Mouse (Mus musculus) neural tube, embryonic 11.5 days (tissue): ENCODE results near the gene Olfr1219. TPM values are rescaled to one million over a fixed set of nuclear protein-coding genes. Genes with fewer than 3 reads are reported as not detected.

Experiments used
- ATAC-seq: fragments of 200-750 bp; cut with Nextera tagmentation; 2 replicates; pipeline ENCODE4 v1.8.0; 2017; ENCODE audit warnings: moderate number of reproducible peaks, mild to moderate bottlenecking, moderate TSS enrichment, moderate library complexity; ENCODE audit not compliant: insufficient read depth, low FRiP score, low TSS enrichment
- DNase-seq: peaks from one replicate; pipeline ENCODE4 v3.0.0-alpha.2; 2015; ENCODE audit warnings: low spot score
- H3K27ac ChIP-seq: fragments of 300-500 bp; sonication (generic); 2 replicates; pipeline ENCODE4 v1.5.1; 2014; ENCODE audit warnings: low read depth, mild to moderate bottlenecking, low read length
- H3K27me3 ChIP-seq: fragments of 300-500 bp; sonication (generic); 2 replicates; pipeline ENCODE4 v1.6.1; 2014; ENCODE audit warnings: mild to moderate bottlenecking, low read length, mixed read lengths; ENCODE audit not compliant: control insufficient read depth, insufficient read depth
- H3K36me3 ChIP-seq: fragments of 300-500 bp; sonication (generic); 2 replicates; pipeline ENCODE4 v1.6.1; 2014; ENCODE audit warnings: mild to moderate bottlenecking, low read length, moderate library complexity, mixed read lengths; ENCODE audit not compliant: control insufficient read depth, insufficient read depth
- H3K4me1 ChIP-seq: fragments of 300-500 bp; sonication (generic); 2 replicates; pipeline ENCODE4 v1.6.1; 2014; ENCODE audit warnings: low read length, mixed read lengths; ENCODE audit not compliant: control insufficient read depth, insufficient read depth
- H3K4me2 ChIP-seq: fragments of 300-500 bp; sonication (generic); 2 replicates; pipeline ENCODE4 v1.6.1; 2014; ENCODE audit warnings: low read depth, mild to moderate bottlenecking, moderate library complexity
- H3K4me3 ChIP-seq: fragments of 300-500 bp; sonication (generic); 2 replicates; pipeline ENCODE4 v1.5.1; 2014; ENCODE audit warnings: low read depth, low read length
- H3K9ac ChIP-seq: fragments of 300-500 bp; sonication (generic); 2 replicates; pipeline ENCODE4 v1.6.1; 2014; ENCODE audit warnings: mild to moderate bottlenecking, low read length
- H3K9me3 ChIP-seq: fragments of 300-500 bp; sonication (generic); 2 replicates; pipeline ENCODE4 v1.6.1; 2016; ENCODE audit warnings: low read length; ENCODE audit not compliant: control insufficient read depth
- WGBS: fragments of 180-500 bp; shearing (Covaris S2); extraction: QIAGEN DNeasy Blood & Tissue Kit; methylation state at CpG from one replicate; pipeline ENCODE4 v1.1.7; 2014; 5-methylcytosine and 5-hydroxymethylcytosine counted together
- polyA plus RNA-seq: library from polyadenylated mRNA; unstranded; fragments of >200 nt; fragmentation: Nextera tagmentation; extraction: Ambion mirVana; gene quantifications from 2 replicates; pipeline ENCODE4 v1.2.1, GENCODE M21; 2014

Gene Olfr1219
- polyA plus RNA-seq: not detected in 2 replicates

DNA sequence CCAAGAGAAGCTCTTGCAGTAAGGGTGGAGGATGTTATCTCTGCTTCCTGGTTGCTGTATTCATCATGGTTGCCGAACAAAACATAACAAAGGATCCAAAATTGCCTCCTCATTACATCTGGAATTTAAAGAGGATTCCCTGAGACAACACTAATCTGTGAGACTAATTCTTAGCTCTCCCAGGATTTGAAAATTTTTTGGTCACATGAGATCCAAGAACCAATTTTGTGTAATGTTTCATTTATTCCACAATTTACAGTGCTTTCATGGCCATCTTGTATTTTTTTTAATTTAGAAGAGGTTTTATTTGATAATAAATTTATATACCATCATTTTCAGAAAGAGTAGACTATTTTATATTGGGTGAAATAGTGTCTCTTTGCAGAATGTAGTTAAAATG, at the start of gene Olfr1219:
Gene Olfr1219 (minus strand): TSS at position 101 of the 400 bp plus-strand sequence.
- H3K4me2 ChIP-seq: no peak within 1 kb of the TSS
- no peaks in the 10 kb centered on the region for H3K9me3 ChIP-seq
- WGBS: 72% methylated on average over 1 of the region's 1 CpGs
- no peak for ATAC-seq
- no peak within 1 kb of the TSS for H3K9ac ChIP-seq
- H3K4me3 ChIP-seq: no peak within 1 kb of the TSS
- H3K4me1 ChIP-seq: no peaks in the 10 kb centered on the region
- H3K27ac ChIP-seq: no peak within 1 kb of the TSS
- no peaks in the 10 kb centered on the region for H3K27me3 ChIP-seq
- DNase-seq: no peak
- no peaks in the 10 kb centered on the region for H3K36me3 ChIP-seq

DNA sequence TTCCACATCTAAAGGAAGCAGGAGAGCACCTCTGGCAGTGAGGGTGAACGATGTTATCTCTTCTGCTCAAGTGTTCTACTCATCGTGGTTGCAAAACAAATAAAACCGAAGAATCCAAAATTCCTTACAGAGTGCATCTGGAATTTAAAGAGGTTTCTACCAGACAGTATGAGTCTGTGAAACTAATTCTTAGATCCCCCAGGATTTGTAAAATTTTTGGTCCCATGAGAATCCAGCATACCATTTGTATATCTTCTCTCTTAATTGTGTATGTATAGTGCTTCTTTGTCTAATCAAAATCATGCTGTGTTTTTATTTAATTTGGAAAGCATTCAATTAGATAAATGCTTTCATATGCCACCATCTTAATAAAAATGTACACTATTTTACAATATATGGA, 49.6 kb upstream of the Olfr1219 start, which contains the start of gene Olfr1222:
Gene Olfr1222 (minus strand): TSS at position 101 of the 400 bp plus-strand sequence.
- Histone ChIP-seq H3K4me3 (no peak within 1 kb of the TSS), H3K36me3 (no peaks in the 10 kb centered on the region), H3K9me3 (no peaks in the 10 kb centered on the region), H3K27me3 (no peaks in the 10 kb centered on the region), H3K9ac (no peak within 1 kb of the TSS), H3K27ac (no peak within 1 kb of the TSS), H3K4me2 (no peak within 1 kb of the TSS), H3K4me1 (no peaks in the 10 kb centered on the region)
- DNase-seq (no peak), ATAC-seq (no peak)
- 83% methylated on average over 3 of the region's 3 CpGs for WGBS

DNA sequence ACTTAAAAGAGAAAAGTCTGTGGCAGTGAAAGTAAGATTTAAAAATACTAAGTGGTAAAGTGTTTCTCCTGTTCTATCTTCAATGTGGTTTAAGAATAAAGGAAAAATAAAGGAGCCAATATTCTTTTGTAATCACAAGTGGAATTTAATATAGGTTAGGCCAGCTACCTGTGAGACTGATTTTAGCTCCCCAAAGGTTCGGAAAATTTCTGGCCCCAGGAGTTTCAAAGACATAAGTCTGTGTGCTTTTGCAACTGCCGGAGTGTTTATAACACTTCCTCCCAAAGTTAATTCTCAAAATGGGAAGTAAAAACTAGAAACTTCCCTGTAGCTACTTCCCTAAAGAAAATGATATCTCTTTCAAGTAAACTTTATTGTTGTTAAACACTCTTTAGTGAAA, 33.9 kb upstream of the Olfr1219 start, which contains the start of gene Olfr1221:
Gene Olfr1221 (minus strand): TSS at position 101 of the 400 bp plus-strand sequence.
- ATAC-seq (no peak), DNase-seq (no peak)
- Histone ChIP-seq H3K4me2 (no peak within 1 kb of the TSS), H3K9me3 (no peaks in the 10 kb centered on the region), H3K36me3 (no peaks in the 10 kb centered on the region), H3K9ac (no peak within 1 kb of the TSS), H3K27me3 (no peaks in the 10 kb centered on the region), H3K27ac (no peak within 1 kb of the TSS), H3K4me1 (no peaks in the 10 kb centered on the region), H3K4me3 (no peak within 1 kb of the TSS)
- WGBS: 91% methylated on average over 2 of the region's 2 CpGs

DNA sequence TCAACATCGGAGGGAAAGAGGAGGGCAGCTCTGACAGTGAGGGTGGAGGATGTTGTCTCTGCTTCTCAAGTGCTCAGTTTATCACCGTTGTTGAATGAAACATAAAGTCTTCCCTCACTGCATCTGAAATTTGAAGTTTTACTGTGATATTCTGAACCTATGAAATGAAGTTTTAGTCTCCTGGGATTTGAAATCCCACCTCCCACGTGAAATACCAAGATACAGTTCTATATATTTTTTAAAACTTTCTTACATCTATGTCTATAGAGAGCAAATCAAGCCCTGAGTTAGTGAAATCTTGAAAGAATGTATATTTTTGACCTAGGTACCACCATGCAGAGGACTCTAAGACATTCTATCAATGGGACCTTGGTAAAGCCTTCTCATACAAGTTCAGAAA, 23.4 kb upstream of the Olfr1219 start, which contains the start of gene Olfr1220:
Gene Olfr1220 (minus strand): TSS at position 101 of the 400 bp plus-strand sequence.
- 81% methylated on average over 3 of the region's 3 CpGs for WGBS
- DNase-seq (no peak), ATAC-seq (no peak)
- no peak within 1 kb of the TSS for H3K4me2 ChIP-seq
- no peak within 1 kb of the TSS for H3K9ac ChIP-seq
- H3K4me1 ChIP-seq: no peaks in the 10 kb centered on the region
- H3K9me3 ChIP-seq: no peaks in the 10 kb centered on the region
- H3K27me3 ChIP-seq: no peaks in the 10 kb centered on the region
- H3K4me3 ChIP-seq: no peak within 1 kb of the TSS
- no peaks in the 10 kb centered on the region for H3K36me3 ChIP-seq
- no peak within 1 kb of the TSS for H3K27ac ChIP-seq

DNA sequence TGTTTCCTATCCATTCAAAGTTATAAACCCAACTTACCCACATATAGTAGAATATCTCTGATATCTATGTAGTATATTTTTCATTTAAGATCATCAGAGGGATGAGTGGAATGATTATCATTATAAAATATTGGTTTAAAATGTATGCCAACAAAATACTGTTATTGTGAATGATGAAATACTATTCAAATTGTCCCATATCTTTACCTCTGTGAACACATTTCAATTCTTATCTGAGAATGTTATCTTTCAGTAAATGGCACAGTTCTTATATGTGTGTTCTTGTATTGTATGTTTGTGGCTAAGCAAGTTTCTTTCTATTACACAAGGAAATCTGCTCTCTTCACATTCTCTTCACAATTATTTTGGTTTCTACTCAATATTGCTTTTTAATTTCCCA, 22.3 kb upstream of the Olfr1219 start:
- no peak for ATAC-seq
- H3K9me3 ChIP-seq: no peaks in the 10 kb centered on the region
- H3K9ac ChIP-seq: no peak overlapping the region
- H3K4me3 ChIP-seq: no peak overlapping the region
- H3K4me2 ChIP-seq: no peak overlapping the region
- no peaks in the 10 kb centered on the region for H3K27me3 ChIP-seq
- H3K27ac ChIP-seq: no peak overlapping the region
- no peaks in the 10 kb centered on the region for H3K4me1 ChIP-seq
- no peak for DNase-seq
- no peaks in the 10 kb centered on the region for H3K36me3 ChIP-seq

DNA sequence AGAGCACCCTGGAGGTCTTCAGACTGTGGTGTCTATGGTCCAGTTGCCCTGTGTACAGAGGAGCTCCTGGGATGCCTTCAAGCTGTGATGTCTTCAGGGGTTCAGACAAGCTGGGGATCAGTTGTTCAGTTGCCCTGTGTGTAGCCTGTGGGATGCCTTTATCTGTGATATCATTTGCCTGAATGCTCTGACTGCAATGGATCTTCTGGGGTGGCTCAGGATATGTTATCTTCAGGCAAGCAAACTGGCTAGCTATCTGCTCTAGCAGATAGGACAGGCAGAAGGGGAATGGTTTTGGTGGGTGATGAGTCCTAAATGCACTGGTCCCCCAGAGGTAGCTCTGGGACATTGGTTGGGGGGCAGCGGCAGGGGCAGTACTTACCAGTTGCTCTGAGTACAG, 10.5 kb upstream of the Olfr1219 start:
- no peak overlapping the region for H3K9ac ChIP-seq
- 88% methylated on average over 1 of the region's 1 CpGs for WGBS
- no peak for DNase-seq
- no peak overlapping the region for H3K27ac ChIP-seq
- no peaks in the 10 kb centered on the region for H3K27me3 ChIP-seq
- no peak overlapping the region for H3K4me2 ChIP-seq
- H3K4me1 ChIP-seq: no peaks in the 10 kb centered on the region
- H3K4me3 ChIP-seq: no peak overlapping the region
- ATAC-seq: no peak
- no peaks in the 10 kb centered on the region for H3K9me3 ChIP-seq
- no peaks in the 10 kb centered on the region for H3K36me3 ChIP-seq

DNA sequence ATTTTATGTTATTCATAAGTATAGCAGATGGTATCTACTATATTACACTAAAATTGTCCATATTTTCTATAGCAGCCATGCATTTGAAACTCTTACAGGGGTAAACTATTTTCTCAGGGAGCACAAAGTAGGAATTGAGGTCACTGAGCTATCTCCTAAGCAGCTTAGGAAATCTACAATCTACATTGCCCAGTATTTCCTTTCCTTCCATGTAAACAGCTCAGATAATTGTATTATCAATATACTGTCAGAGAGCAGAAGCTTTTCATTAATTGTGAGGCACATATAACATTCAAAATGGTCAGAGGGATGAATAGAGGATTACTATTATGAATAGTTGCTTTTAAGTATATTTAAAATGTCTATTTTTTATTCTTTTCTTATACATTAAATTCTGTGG, 1.8 kb downstream of the Olfr1219 start:
- H3K4me1 ChIP-seq: no peaks in the 10 kb centered on the region
- H3K4me2 ChIP-seq: no peak overlapping the region
- no peak overlapping the region for H3K27ac ChIP-seq

DNA sequence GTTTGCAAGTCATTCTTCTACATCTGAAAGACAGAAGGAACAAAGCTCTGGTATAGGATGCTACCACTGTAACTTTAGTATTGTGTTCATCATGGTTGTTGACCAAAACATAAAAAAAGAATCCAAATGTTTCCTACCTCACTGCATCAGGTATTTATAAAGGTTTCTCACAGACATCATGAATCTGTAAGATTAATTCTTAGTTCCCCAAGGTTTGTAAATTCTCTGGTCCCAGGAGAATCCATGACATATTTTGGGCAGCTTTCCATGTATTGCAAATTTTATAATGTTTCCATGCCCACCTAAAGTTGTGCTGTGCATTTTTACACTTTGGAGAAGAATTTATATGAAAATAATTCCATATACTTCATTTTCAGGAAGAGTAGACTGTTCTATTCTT, 22.2 kb downstream of the Olfr1219 start, which contains the start of gene Olfr1218:
Gene Olfr1218 (minus strand): TSS at position 101 of the 400 bp plus-strand sequence.
- Histone ChIP-seq H3K4me1 (no peaks in the 10 kb centered on the region), H3K27me3 (no peaks in the 10 kb centered on the region), H3K9ac (no peak within 1 kb of the TSS), H3K4me3 (no peak within 1 kb of the TSS), H3K4me2 (no peak within 1 kb of the TSS), H3K9me3 (no peaks in the 10 kb centered on the region), H3K36me3 (no peaks in the 10 kb centered on the region), H3K27ac (no peak within 1 kb of the TSS)
- no peak for ATAC-seq
- no peak for DNase-seq

More for the DNA sequence above, 1.8 kb downstream of the Olfr1219 start:
- H3K9me3 ChIP-seq: no peaks in the 10 kb centered on the region
- H3K9ac ChIP-seq: no peak overlapping the region
- H3K27me3 ChIP-seq: no peaks in the 10 kb centered on the region
- H3K4me3 ChIP-seq: no peak overlapping the region
- DNase-seq (no peak), ATAC-seq (no peak)
- H3K36me3 ChIP-seq: no peaks in the 10 kb centered on the region

DNA sequence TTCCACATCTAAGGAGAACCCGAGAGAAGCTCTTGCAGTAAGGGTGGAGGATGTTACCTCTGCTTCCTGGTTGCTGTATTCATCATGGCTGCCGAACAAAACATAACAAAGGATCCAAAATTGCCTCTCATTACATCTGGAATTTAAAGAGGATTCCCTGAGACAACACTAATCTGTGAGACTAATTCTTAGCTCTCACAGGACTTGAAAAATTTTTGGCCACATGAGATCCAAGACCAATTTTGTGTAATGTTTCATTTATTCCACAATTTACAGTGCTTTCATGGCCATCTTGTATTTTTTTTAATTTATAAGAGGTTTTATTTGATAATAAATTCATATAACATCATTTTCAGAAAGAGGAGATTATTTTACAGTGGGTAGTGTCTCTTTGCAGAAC, 51.3 kb downstream of the Olfr1219 start, which contains the start of gene Olfr1217:
Gene Olfr1217 (minus strand): TSS at position 101 of the 400 bp plus-strand sequence.
- ATAC-seq (no peak), DNase-seq (no peak)
- Histone ChIP-seq H3K9ac (no peak within 1 kb of the TSS), H3K4me3 (no peak within 1 kb of the TSS), H3K27me3 (no peaks in the 10 kb centered on the region), H3K4me1 (no peaks in the 10 kb centered on the region), H3K4me2 (no peak within 1 kb of the TSS), H3K9me3 (no peaks in the 10 kb centered on the region), H3K36me3 (no peaks in the 10 kb centered on the region), H3K27ac (no peak within 1 kb of the TSS)
- 78% methylated on average over 2 of the region's 2 CpGs for WGBS
